Mouse (Mus musculus): ENCODE results near the gene Myo18a. TPM values are rescaled to one million over a fixed set of nuclear protein-coding genes. Genes with fewer than 3 reads are reported as not detected.

The Myo18a gene
- total and polyA plus RNA-seq, 2 experiments from 2014 or later = 82.5 to 218 TPM

- Histone ChIP-seq H3K4me3 (ENCODE audit: low read depth, low read length) (no peak overlapping the region), H3K9ac (replicated peaks; ENCODE audit: low read depth, low read length) (no peak overlapping the region), H3K36me3 (replicated peaks; ENCODE audit: control insufficient read depth, insufficient read depth, low read length) (peaks cover 92% of the 10 kb centered on the region), H3K9me3 (replicated peaks; ENCODE audit: control insufficient read depth, low read length) (no peaks in the 10 kb centered on the region), H3K4me2 (ENCODE audit: low read depth, low read length) (no peak overlapping the region), H3K27me3 (ENCODE audit: control insufficient read depth, insufficient read depth, low read length) (no peaks in the 10 kb centered on the region), H3K27ac (ENCODE audit: low read depth) (no peak overlapping the region), H3K4me1 (ENCODE audit: control insufficient read depth, insufficient read depth) (no peaks in the 10 kb centered on the region)
- DNase-seq (ENCODE audit: low spot score) = no peak
- WGBS = 64% methylated on average over 9 of the region's 9 CpGs
- ATAC-seq (ENCODE audit: insufficient read depth, low read depth) = no peak
- no peak for TF ChIP-seq EP300 (IDR thresholded peaks at IDR 0.05; ENCODE audit: low read depth)
- no peak for TF ChIP-seq CTCF (IDR thresholded peaks at IDR 0.05; ENCODE audit: low read depth)
Observed at GRCm38 (mm10) chr11:77847599-77848128, 84.6 kb downstream of the Myo18a start.

GRCm38 (mm10) chr11:77848131-77848530 is 85.1 kb downstream of the Myo18a start:
- no peaks in the 10 kb centered on the region for H3K27me3 ChIP-seq (ENCODE audit: control insufficient read depth, insufficient read depth, low read length)
- no peaks in the 10 kb centered on the region for H3K4me1 ChIP-seq (ENCODE audit: control insufficient read depth, insufficient read depth)
- H3K4me2 ChIP-seq (ENCODE audit: low read depth, low read length) = no peak overlapping the region
- no peaks in the 10 kb centered on the region for H3K9me3 ChIP-seq (replicated peaks; ENCODE audit: control insufficient read depth, low read length)
- no peak overlapping the region for H3K27ac ChIP-seq (ENCODE audit: low read depth)
- peaks cover 91% of the 10 kb centered on the region for H3K36me3 ChIP-seq (replicated peaks; ENCODE audit: control insufficient read depth, insufficient read depth, low read length)
- 43% methylated on average over 5 of the region's 5 CpGs for WGBS
- ATAC-seq (ENCODE audit: insufficient read depth, low read depth) (no peak), DNase-seq (ENCODE audit: low spot score) (no peak)
- H3K4me3 ChIP-seq (ENCODE audit: low read depth, low read length) = no peak overlapping the region
- no peak for TF ChIP-seq CTCF (IDR thresholded peaks at IDR 0.05; ENCODE audit: low read depth)
- TF ChIP-seq EP300 (IDR thresholded peaks at IDR 0.05; ENCODE audit: low read depth) = no peak
- no peak overlapping the region for H3K9ac ChIP-seq (replicated peaks; ENCODE audit: low read depth, low read length)

GRCm38 (mm10) chr11:77849151-77849550 is 86.1 kb downstream of the Myo18a start:
- Histone ChIP-seq H3K9me3 (replicated peaks; ENCODE audit: control insufficient read depth, low read length) (no peaks in the 10 kb centered on the region), H3K4me3 (ENCODE audit: low read depth, low read length) (no peak overlapping the region), H3K27me3 (ENCODE audit: control insufficient read depth, insufficient read depth, low read length) (no peaks in the 10 kb centered on the region), H3K4me2 (ENCODE audit: low read depth, low read length) (no peak overlapping the region), H3K9ac (replicated peaks; ENCODE audit: low read depth, low read length) (no peak overlapping the region), H3K4me1 (ENCODE audit: control insufficient read depth, insufficient read depth) (no peaks in the 10 kb centered on the region), H3K36me3 (replicated peaks; ENCODE audit: control insufficient read depth, insufficient read depth, low read length) (peaks cover 91% of the 10 kb centered on the region), H3K27ac (ENCODE audit: low read depth) (no peak overlapping the region)
- 70% methylated on average over 7 of the region's 7 CpGs for WGBS
- no peak for DNase-seq (ENCODE audit: low spot score)
- no peak for ATAC-seq (ENCODE audit: insufficient read depth, low read depth)
- no peak for TF ChIP-seq CTCF (IDR thresholded peaks at IDR 0.05; ENCODE audit: low read depth)
- TF ChIP-seq EP300 (IDR thresholded peaks at IDR 0.05; ENCODE audit: low read depth) = no peak

- no peaks in the 10 kb centered on the region for H3K27me3 ChIP-seq (ENCODE audit: control insufficient read depth, insufficient read depth, low read length)
- H3K9me3 ChIP-seq (replicated peaks; ENCODE audit: control insufficient read depth, low read length) = no peaks in the 10 kb centered on the region
- no peak overlapping the region for H3K4me2 ChIP-seq (ENCODE audit: low read depth, low read length)
- TF ChIP-seq CTCF (IDR thresholded peaks at IDR 0.05; ENCODE audit: low read depth) (no peak), EP300 (IDR thresholded peaks at IDR 0.05; ENCODE audit: low read depth) (no peak)
- no peak overlapping the region for H3K27ac ChIP-seq (ENCODE audit: low read depth)
- H3K4me3 ChIP-seq (ENCODE audit: low read depth, low read length) = no peak overlapping the region
- peaks cover 93% of the 10 kb centered on the region for H3K36me3 ChIP-seq (replicated peaks; ENCODE audit: control insufficient read depth, insufficient read depth, low read length)
- DNase-seq (ENCODE audit: low spot score) (no peak), ATAC-seq (ENCODE audit: insufficient read depth, low read depth) (peak; percentile 43; the same call in 1 of the 2 replicates)
- 65% methylated on average over 23 of the region's 24 CpGs for WGBS
- H3K4me1 ChIP-seq (ENCODE audit: control insufficient read depth, insufficient read depth) = no peaks in the 10 kb centered on the region
- no peak overlapping the region for H3K9ac ChIP-seq (replicated peaks; ENCODE audit: low read depth, low read length)
Observed at GRCm38 (mm10) chr11:77850401-77851244, 87.6 kb downstream of the Myo18a start.

- 74% methylated on average over 6 of the region's 6 CpGs for WGBS
- Histone ChIP-seq H3K4me3 (ENCODE audit: low read depth, low read length) (no peak overlapping the region), H3K27me3 (ENCODE audit: control insufficient read depth, insufficient read depth, low read length) (no peaks in the 10 kb centered on the region), H3K36me3 (replicated peaks; ENCODE audit: control insufficient read depth, insufficient read depth, low read length) (peaks cover 92% of the 10 kb centered on the region), H3K4me2 (ENCODE audit: low read depth, low read length) (no peak overlapping the region), H3K4me1 (ENCODE audit: control insufficient read depth, insufficient read depth) (no peaks in the 10 kb centered on the region), H3K27ac (ENCODE audit: low read depth) (no peak overlapping the region), H3K9ac (replicated peaks; ENCODE audit: low read depth, low read length) (no peak overlapping the region), H3K9me3 (replicated peaks; ENCODE audit: control insufficient read depth, low read length) (no peaks in the 10 kb centered on the region)
- DNase-seq (ENCODE audit: low spot score) = no peak
- ATAC-seq (ENCODE audit: insufficient read depth, low read depth) = no peak
- TF ChIP-seq CTCF (IDR thresholded peaks at IDR 0.05; ENCODE audit: low read depth) = no peak
Observed at GRCm38 (mm10) chr11:77851483-77852010, 88.5 kb downstream of the Myo18a start.

Data from heart, postnatal 0 days (tissue).